Mouse (Mus musculus): ENCODE measurements at regions not wholly inside any gene's neighbourhood (a gene's known extent, or its start where the extent isn't known, plus 50 kb on each side); places are given as distances from the start of the nearest gene placed in this dataset.
"Not testable (repeated sequence)": the region's sequence is repeated elsewhere in the genome, so short reads cannot be mapped to it uniquely, and the experiment has no call there.

- no peak overlapping the region for H3K9ac ChIP-seq
- H3K36me3 ChIP-seq = no peaks in the 10 kb centered on the region
- WGBS = 62% methylated on average over 10 of the region's 10 CpGs
- ATAC-seq (ENCODE audit: borderline replicate concordance, extremely low read depth, low FRiP score, low TSS enrichment) = no peak
- no peaks in the 10 kb centered on the region for H3K27me3 ChIP-seq
- H3K27ac ChIP-seq = no peak overlapping the region
- H3K4me1 ChIP-seq = no peaks in the 10 kb centered on the region
- no peaks in the 10 kb centered on the region for H3K9me3 ChIP-seq
- H3K4me2 ChIP-seq = no peak overlapping the region
- no peak overlapping the region for H3K4me3 ChIP-seq
These were observed 92.9 kb upstream of the Fam78b start for GRCm38 (mm10) chr1:166908231-166908805.

- H3K4me3 ChIP-seq; H3K9me3 ChIP-seq; ATAC-seq (ENCODE audit: borderline replicate concordance, extremely low read depth, low FRiP score, low TSS enrichment); H3K9ac ChIP-seq; H3K4me2 ChIP-seq; H3K4me1 ChIP-seq; H3K36me3 ChIP-seq; H3K27ac ChIP-seq; H3K27me3 ChIP-seq: not testable (repeated sequence)
- 94% methylated on average over 8 of the region's 10 CpGs for WGBS
These were observed 89.0 kb upstream of the Fam78b start for GRCm38 (mm10) chr1:166912195-166912594.

- Histone ChIP-seq H3K27me3 (no peaks in the 10 kb centered on the region), H3K4me3 (no peak overlapping the region), H3K27ac (no peak overlapping the region), H3K4me1 (no peaks in the 10 kb centered on the region), H3K4me2 (no peak overlapping the region), H3K9me3 (no peaks in the 10 kb centered on the region), H3K36me3 (no peaks in the 10 kb centered on the region), H3K9ac (no peak overlapping the region)
- 75% methylated on average over 16 of the region's 16 CpGs for WGBS
- ATAC-seq (ENCODE audit: borderline replicate concordance, extremely low read depth, low FRiP score, low TSS enrichment) = no peak
These were observed 78.1 kb upstream of the Fam78b start for GRCm38 (mm10) chr1:166922911-166923712.

GRCm38 (mm10) chr1:166923713-166923975 lies 77.6 kb upstream of the Fam78b start:
- ATAC-seq (ENCODE audit: borderline replicate concordance, extremely low read depth, low FRiP score, low TSS enrichment) = no peak
- H3K36me3 ChIP-seq = no peaks in the 10 kb centered on the region

GRCm38 (mm10) chr1:166924126-166924525 lies 77.1 kb upstream of the Fam78b start:
- Histone ChIP-seq H3K36me3 (no peaks in the 10 kb centered on the region), H3K4me1 (no peaks in the 10 kb centered on the region), H3K9ac (no peak overlapping the region), H3K9me3 (no peaks in the 10 kb centered on the region), H3K27ac (no peak overlapping the region), H3K4me3 (no peak overlapping the region), H3K4me2 (no peak overlapping the region), H3K27me3 (no peaks in the 10 kb centered on the region)
- ATAC-seq (ENCODE audit: borderline replicate concordance, extremely low read depth, low FRiP score, low TSS enrichment) = no peak
- WGBS = 71% methylated on average over 2 of the region's 2 CpGs

More at GRCm38 (mm10) chr1:166923713-166923975, 77.6 kb upstream of the Fam78b start:
- Histone ChIP-seq H3K9me3 (no peaks in the 10 kb centered on the region), H3K27ac (no peak overlapping the region), H3K4me1 (no peaks in the 10 kb centered on the region), H3K27me3 (no peaks in the 10 kb centered on the region), H3K4me2 (no peak overlapping the region), H3K9ac (no peak overlapping the region), H3K4me3 (no peak overlapping the region)
- 75% methylated on average over 3 of the region's 3 CpGs for WGBS

GRCm38 (mm10) chr1:166926078-166926477 lies 75.1 kb upstream of the Fam78b start:
- Histone ChIP-seq H3K4me3 (no peak overlapping the region), H3K4me1 (no peaks in the 10 kb centered on the region), H3K36me3 (no peaks in the 10 kb centered on the region), H3K4me2 (no peak overlapping the region), H3K9ac (no peak overlapping the region), H3K27ac (no peak overlapping the region), H3K27me3 (no peaks in the 10 kb centered on the region), H3K9me3 (no peaks in the 10 kb centered on the region)
- 36% methylated on average over 4 of the region's 4 CpGs for WGBS
- no peak for ATAC-seq (ENCODE audit: borderline replicate concordance, extremely low read depth, low FRiP score, low TSS enrichment)

GRCm38 (mm10) chr1:166939744-166940143 lies 61.5 kb upstream of the Fam78b start:
- not testable (repeated sequence) for H3K9ac ChIP-seq; H3K27ac ChIP-seq; H3K4me1 ChIP-seq; H3K27me3 ChIP-seq; H3K9me3 ChIP-seq; H3K36me3 ChIP-seq; ATAC-seq (ENCODE audit: borderline replicate concordance, extremely low read depth, low FRiP score, low TSS enrichment)
- WGBS = 58% methylated on average over 9 of the region's 9 CpGs
- H3K4me3 ChIP-seq = peak overlapping the region; percentile 26
- peak overlapping the region; percentile 35; the same call in 1 of the 2 replicates for H3K4me2 ChIP-seq

GRCm38 (mm10) chr1:166940146-166941076 lies 60.8 kb upstream of the Fam78b start:
- not testable (repeated sequence) for H3K9ac ChIP-seq; H3K27me3 ChIP-seq; H3K27ac ChIP-seq; H3K9me3 ChIP-seq; ATAC-seq (ENCODE audit: borderline replicate concordance, extremely low read depth, low FRiP score, low TSS enrichment); H3K36me3 ChIP-seq; H3K4me1 ChIP-seq
- peak overlapping the region; percentile 26 for H3K4me3 ChIP-seq
- H3K4me2 ChIP-seq = peak overlapping the region; percentile 35; the same call in 1 of the 2 replicates
- 44% methylated on average over 31 of the region's 31 CpGs for WGBS

GRCm38 (mm10) chr1:166942201-166942600 lies 59.0 kb upstream of the Fam78b start:
- H3K4me2 ChIP-seq = no peak overlapping the region
- H3K4me3 ChIP-seq = no peak overlapping the region
- no peaks in the 10 kb centered on the region for H3K36me3 ChIP-seq
- H3K27me3 ChIP-seq = no peaks in the 10 kb centered on the region
- H3K27ac ChIP-seq = no peak overlapping the region
- WGBS = 66% methylated on average over 1 of the region's 1 CpGs
- ATAC-seq (ENCODE audit: borderline replicate concordance, extremely low read depth, low FRiP score, low TSS enrichment) = no peak
- no peaks in the 10 kb centered on the region for H3K9me3 ChIP-seq
- no peaks in the 10 kb centered on the region for H3K4me1 ChIP-seq
- H3K9ac ChIP-seq = no peak overlapping the region

- no peak overlapping the region for H3K4me2 ChIP-seq
- H3K9me3 ChIP-seq = no peaks in the 10 kb centered on the region
- no peak overlapping the region for H3K27ac ChIP-seq
- H3K27me3 ChIP-seq = no peaks in the 10 kb centered on the region
- H3K4me3 ChIP-seq = no peak overlapping the region
- no peak for ATAC-seq (ENCODE audit: borderline replicate concordance, extremely low read depth, low FRiP score, low TSS enrichment)
- H3K4me1 ChIP-seq = no peaks in the 10 kb centered on the region
- H3K9ac ChIP-seq = no peak overlapping the region
- H3K36me3 ChIP-seq = no peaks in the 10 kb centered on the region
- 61% methylated on average over 7 of the region's 7 CpGs for WGBS
These were observed 56.7 kb upstream of the Fam78b start for GRCm38 (mm10) chr1:166944540-166944939.

GRCm38 (mm10) chr1:166947844-166948702 lies 53.1 kb upstream of the Fam78b start:
- Histone ChIP-seq H3K9ac (no peak overlapping the region), H3K4me2 (no peak overlapping the region), H3K9me3 (no peaks in the 10 kb centered on the region), H3K27ac (no peak overlapping the region), H3K36me3 (no peaks in the 10 kb centered on the region), H3K27me3 (no peaks in the 10 kb centered on the region), H3K4me1 (no peaks in the 10 kb centered on the region), H3K4me3 (no peak overlapping the region)
- ATAC-seq (ENCODE audit: borderline replicate concordance, extremely low read depth, low FRiP score, low TSS enrichment) = no peak
- WGBS = 35% methylated on average over 15 of the region's 15 CpGs

All from lung, embryonic 15.5 days (tissue).